ENCODE assay signal across 8 mouse cellular contexts in genomic region chr3:37421179-37421578, GRCm38 (mm10). TPM values are rescaled to one million over a fixed set of nuclear protein-coding genes. Genes with fewer than 3 reads are reported as not detected.
DNase-seq lines count a peak whose midpoint lies in the region; ATAC-seq and TF ChIP-seq lines count a peak whose summit lies in the region.

No protein-coding gene starts in this region.

- H3K4me3 ChIP-seq in kidney, adult 2 months (ENCODE audit: insufficient read depth, low read depth, low read length), result peak overlapping the region; percentile 78
- peak overlapping the region; percentile 79 for H3K4me3 ChIP-seq in heart, postnatal 0 days (ENCODE audit: low read depth, low read length)
- H3K4me3 ChIP-seq in midbrain, embryonic 13.5 days (replicated peaks), result peak overlapping the region; percentile 71

- intact Hi-C loops in left cerebral cortex, postnatal 25 days (cut with DNase I), result no loop called here

- TF ChIP-seq EP300 in heart, postnatal 0 days (IDR thresholded peaks at IDR 0.05; ENCODE audit: low read depth), result no peak

- no peaks in the 10 kb centered on the region for H3K27me3 ChIP-seq in kidney, adult 2 months (replicated peaks; ENCODE audit: control insufficient read depth, insufficient read depth, low read length)
- H3K27me3 ChIP-seq in heart, postnatal 0 days (ENCODE audit: control insufficient read depth, insufficient read depth, low read length), result no peaks in the 10 kb centered on the region
- H3K27me3 ChIP-seq in midbrain, embryonic 13.5 days, result no peaks in the 10 kb centered on the region

- H3K27ac ChIP-seq in kidney, adult 2 months (ENCODE audit: insufficient read depth, low read depth, low read length), result no peak overlapping the region
- H3K27ac ChIP-seq in heart, postnatal 0 days (ENCODE audit: low read depth), result no peak overlapping the region; the same call in 1 of the 2 replicates
- H3K27ac ChIP-seq in midbrain, embryonic 13.5 days, result no peak overlapping the region

- peak overlapping the region; percentile 79 for H3K4me2 ChIP-seq in heart, postnatal 0 days (ENCODE audit: low read depth, low read length)
- H3K4me2 ChIP-seq in midbrain, embryonic 13.5 days (replicated peaks), result peak overlapping the region; percentile 93

- DNase-seq in kidney, adult 2 months, result no peak
- DNase-seq in kidney, adult 8-10 months, result no peak
- peak; percentile 24 for DNase-seq in MEL-GATA-1-ER (ENCODE audit: extremely low read depth, low read depth)
- DNase-seq in heart, postnatal 0 days (ENCODE audit: low spot score), result no peak
- DNase-seq in right cerebral cortex, postnatal 10 days (ENCODE audit: low spot score in 2 of 2), result no peak
- DNase-seq in frontal cortex, postnatal 10 days (ENCODE audit: low spot score in 2 of 2), result no peak
- no peak for DNase-seq in left cerebral cortex, postnatal 25 days (ENCODE audit: low spot score in 2 of 2)

- no peaks in the 10 kb centered on the region for H3K9me3 ChIP-seq in heart, postnatal 0 days (replicated peaks; ENCODE audit: control insufficient read depth, low read length)
- H3K9me3 ChIP-seq in midbrain, embryonic 13.5 days, result no peaks in the 10 kb centered on the region

- no peak for TF ChIP-seq POLR2A in kidney, adult 2 months (IDR thresholded peaks at IDR 0.05; ENCODE audit: low read depth, low read length)

- ATAC-seq in heart, postnatal 0 days (ENCODE audit: insufficient read depth, low read depth), result no peak
- no peak for ATAC-seq in midbrain, embryonic 13.5 days

- peaks cover 3% of the 10 kb centered on the region; the same call in 1 of the 2 replicates for H3K4me1 ChIP-seq in kidney, adult 2 months (ENCODE audit: control insufficient read depth, insufficient read depth, low read length)
- peaks cover 12% of the 10 kb centered on the region for H3K4me1 ChIP-seq in heart, postnatal 0 days (ENCODE audit: control insufficient read depth, insufficient read depth)
- H3K4me1 ChIP-seq in midbrain, embryonic 13.5 days (replicated peaks), result peaks cover 21% of the 10 kb centered on the region

- TF ChIP-seq CTCF in kidney, adult 2 months (conservative IDR thresholded peaks at IDR 0.05; ENCODE audit: insufficient read depth, insufficient read length, low read depth, low read length), result no peak
- TF ChIP-seq CTCF in heart, postnatal 0 days (IDR thresholded peaks at IDR 0.05; ENCODE audit: low read depth), result no peak

- no peaks in the 10 kb centered on the region for H3K36me3 ChIP-seq in kidney, adult 2 months (ENCODE audit: control insufficient read depth, insufficient read depth, low read length)
- peaks cover 3% of the 10 kb centered on the region; the same call in 1 of the 2 replicates for H3K36me3 ChIP-seq in heart, postnatal 0 days (replicated peaks; ENCODE audit: control insufficient read depth, insufficient read depth, low read length)
- peaks cover 8% of the 10 kb centered on the region for H3K36me3 ChIP-seq in midbrain, embryonic 13.5 days

- H3K9ac ChIP-seq in heart, postnatal 0 days (replicated peaks; ENCODE audit: low read depth, low read length), result peak overlapping the region; percentile 81; the same call in 1 of the 2 replicates
- H3K9ac ChIP-seq in midbrain, embryonic 13.5 days (replicated peaks), result peak overlapping the region; percentile 64

- WGBS in kidney, adult 2 months, result 8% methylated on average over 3 of the region's 3 CpGs
- 11% methylated on average over 3 of the region's 3 CpGs for WGBS in heart, postnatal 0 days
- whole genome bisulfite sequencing in midbrain, embryonic 13.5 days, result 13% methylated on average over 3 of the region's 3 CpGs

RNA-seq across cellular contexts. Expression of gene Nudt6, which starts 1.2 kb away (rescaled TPM):
- polyA plus RNA-seq in kidney, adult 2 months (2012; rRNA removed), result 26.0 and 32.4 TPM in 2 replicates
- total RNA-seq in heart, postnatal 0 days (2014; rRNA removed; ENCODE audit: low replicate concordance), result 9.8 and 38.8 TPM in 2 replicates
- 23.6 and 25.4 TPM in 2 replicates for polyA plus RNA-seq in heart, postnatal 0 days (2015; fragmentation: Nextera tagmentation; extraction: Ambion mirVana)
- polyA plus RNA-seq in midbrain, embryonic 13.5 days (2015; fragmentation: Nextera tagmentation; extraction: Ambion mirVana), result 4.4 and 6.0 TPM in 2 replicates
- total RNA-seq in left cerebral cortex, postnatal 25 days (2021), result 1 to 10 TPM; 5.0 to 7.0 TPM

RNA-seq across cellular contexts. Expression of gene Spata5, which starts 1.5 kb away (rescaled TPM):
- 2.0 and 2.7 TPM in 2 replicates for polyA plus RNA-seq in kidney, adult 2 months (2012; rRNA removed)
- 11.1 and 17.0 TPM in 2 replicates for total RNA-seq in heart, postnatal 0 days (2014; rRNA removed; ENCODE audit: low replicate concordance)
- 13.8 and 18.7 TPM in 2 replicates for polyA plus RNA-seq in heart, postnatal 0 days (2015; fragmentation: Nextera tagmentation; extraction: Ambion mirVana)
- 31.2 and 33.5 TPM in 2 replicates for polyA plus RNA-seq in midbrain, embryonic 13.5 days (2015; fragmentation: Nextera tagmentation; extraction: Ambion mirVana)
- 10 to 100 TPM; 21.1 to 21.5 TPM for total RNA-seq in left cerebral cortex, postnatal 25 days (2021)
